Mouse (Mus musculus): ENCODE data around the gene Tnfrsf19.
A peak's percentile ranks its signal among the peaks of the same experiment; 100 is the strongest.

The Tnfrsf19 gene

DNA sequence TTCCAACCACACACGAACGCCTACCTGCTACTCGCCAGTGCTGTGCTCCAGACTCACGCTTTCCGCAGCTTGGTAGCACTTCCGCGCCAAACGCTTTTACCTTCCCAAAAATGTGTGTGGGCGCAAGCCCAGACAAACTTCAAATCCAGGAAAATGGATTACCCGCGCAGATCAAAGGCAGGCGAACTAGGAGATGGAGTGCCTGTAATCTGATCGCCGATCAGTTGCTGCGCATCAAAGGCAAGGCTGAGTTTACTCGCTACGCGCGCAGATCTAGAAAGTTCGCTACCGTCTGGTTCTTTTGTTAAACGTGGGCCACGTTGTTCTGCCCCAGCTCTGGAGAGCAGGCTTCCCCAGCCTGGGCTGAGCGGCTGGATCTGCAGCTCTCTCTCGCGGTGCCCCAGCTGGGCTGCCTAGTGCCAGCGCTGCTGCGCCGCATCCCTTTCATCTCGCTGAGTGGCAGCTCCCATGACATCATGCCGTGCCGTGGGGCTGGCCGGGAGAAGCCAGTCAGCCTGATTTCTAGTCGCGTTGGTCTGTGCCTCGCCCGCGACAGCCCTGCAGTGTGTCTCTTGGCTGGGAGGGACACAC, at the start of gene Tnfrsf19:
Gene Tnfrsf19 (minus strand): TSS at position 400 of the 591 bp plus-strand sequence.
- peak; percentile 4 for DNase-seq (ENCODE audit: extremely low read depth, insufficient read length, low spot score)

DNA sequence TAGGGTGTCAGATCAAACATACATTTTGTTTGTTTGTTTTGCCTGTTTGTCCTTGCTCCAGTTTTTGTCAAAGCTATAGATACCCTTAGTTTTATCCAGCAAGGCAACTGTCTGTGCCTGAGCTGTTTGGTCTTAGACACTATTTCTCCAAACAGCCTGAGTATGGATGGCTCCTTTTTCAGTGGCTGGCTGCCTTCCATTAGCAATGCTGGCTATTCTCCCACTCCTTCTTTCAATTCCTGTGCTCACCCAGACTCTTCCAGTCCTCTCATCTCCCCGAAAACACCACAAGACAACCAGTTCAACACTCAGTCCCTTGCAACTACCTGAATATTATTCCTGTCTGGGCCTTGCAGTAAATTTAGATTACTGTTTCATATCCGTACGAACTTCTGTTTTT, 45.8 kb upstream of the Tnfrsf19 start:
- no peak for DNase-seq (ENCODE audit: extremely low read depth, insufficient read length, low spot score)

DNA sequence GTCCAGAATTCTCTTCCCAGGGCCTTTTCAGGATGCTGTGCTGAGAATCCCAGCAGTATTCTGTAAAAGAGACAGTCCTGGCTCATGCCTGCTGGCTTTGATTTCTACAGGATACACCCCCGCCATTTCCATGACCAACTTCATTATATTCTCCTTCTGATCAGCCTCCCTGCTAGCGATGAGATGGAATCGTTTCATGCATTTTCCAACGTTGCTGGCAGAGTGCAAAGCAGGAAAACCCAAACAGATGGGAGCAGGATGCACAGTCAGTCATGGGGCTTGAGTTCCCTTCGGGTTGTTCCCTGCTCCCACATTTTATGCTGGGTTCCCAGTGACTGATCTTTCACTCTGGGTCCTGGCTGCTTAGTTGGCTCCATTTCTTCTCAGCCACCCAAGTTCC, 44.7 kb upstream of the Tnfrsf19 start:
- no peak for DNase-seq (ENCODE audit: extremely low read depth, insufficient read length, low spot score)

DNA sequence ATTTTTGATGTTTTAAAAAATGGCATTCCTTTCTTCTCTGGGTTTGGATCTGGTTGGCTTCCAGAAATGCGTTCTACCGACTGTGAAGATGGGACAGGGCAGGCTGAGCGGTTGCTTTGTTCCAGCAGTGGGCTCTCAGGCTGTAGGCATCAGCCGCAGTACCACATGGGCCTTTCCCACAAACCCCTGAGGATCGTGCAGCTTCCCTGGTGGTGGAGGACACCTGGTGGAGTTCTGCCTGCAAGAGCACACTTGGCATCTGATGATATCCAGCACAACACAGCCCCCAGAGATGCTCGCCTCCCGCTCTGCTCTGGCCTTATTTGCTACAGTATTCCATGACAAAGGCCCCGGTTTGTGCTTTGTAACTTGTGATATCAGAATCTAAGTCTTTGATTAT, 41.9 kb upstream of the Tnfrsf19 start:
- DNase-seq (ENCODE audit: extremely low read depth, insufficient read length, low spot score) = no peak

DNA sequence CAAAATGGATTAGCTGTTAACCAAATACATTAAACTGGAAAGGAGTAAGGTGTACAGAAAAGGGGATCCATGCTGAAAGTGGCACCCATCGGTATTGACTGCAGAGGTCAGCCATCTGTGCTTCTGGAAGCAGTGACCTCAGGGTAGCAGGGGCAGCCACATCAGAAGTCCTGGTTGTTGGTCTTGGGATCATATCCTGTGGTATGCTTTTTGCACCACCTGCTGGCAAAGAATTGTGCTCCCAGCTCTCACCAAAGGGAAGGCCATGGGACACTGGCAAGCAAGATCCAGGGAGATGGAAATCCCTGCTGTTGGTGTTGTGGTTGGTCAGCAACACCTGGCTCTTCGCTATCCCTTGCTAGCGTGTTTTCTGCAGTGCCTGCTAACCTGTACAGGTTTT, 39.0 kb upstream of the Tnfrsf19 start:
- no peak for DNase-seq (ENCODE audit: extremely low read depth, insufficient read length, low spot score)

DNA sequence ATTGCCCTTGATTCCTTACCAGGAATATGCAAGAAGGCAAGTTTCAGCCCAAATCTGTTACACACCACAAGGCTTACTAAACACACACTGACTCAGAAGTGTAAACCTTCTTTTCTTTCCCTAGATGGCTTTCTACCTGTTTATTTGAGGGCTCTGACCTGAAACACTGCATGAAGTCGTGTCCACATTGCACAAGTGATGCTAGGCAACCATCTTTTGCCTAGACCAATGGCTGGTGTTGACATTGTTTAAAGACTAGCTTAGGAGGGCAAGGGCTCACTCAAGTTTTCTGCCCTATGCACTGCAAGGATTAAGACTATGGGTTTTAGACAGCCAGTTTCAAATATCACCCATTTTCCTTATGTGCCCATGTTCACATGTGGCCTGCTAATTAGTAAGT, 23.3 kb upstream of the Tnfrsf19 start:
- DNase-seq (ENCODE audit: extremely low read depth, insufficient read length, low spot score) = no peak

DNA sequence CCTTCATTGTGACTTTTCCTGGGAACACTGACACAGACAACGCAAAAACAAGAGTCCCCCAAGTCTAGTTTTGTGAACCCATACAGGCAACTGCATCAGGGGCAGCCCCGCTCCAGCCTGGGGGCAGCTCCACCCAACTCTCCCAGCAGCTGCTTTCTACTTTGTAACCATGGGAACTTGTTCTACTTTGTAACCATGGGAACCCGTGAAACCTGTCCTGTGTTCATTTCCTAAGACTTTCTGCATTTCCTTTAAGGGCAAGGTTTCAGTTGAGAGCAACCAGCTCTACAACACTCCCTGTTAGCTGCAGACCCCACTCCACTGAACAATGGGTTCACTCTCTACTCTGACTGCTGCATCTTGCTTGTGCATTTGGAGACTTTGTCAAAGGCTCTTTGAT, 15.4 kb upstream of the Tnfrsf19 start:
- no peak for DNase-seq (ENCODE audit: extremely low read depth, insufficient read length, low spot score)

DNA sequence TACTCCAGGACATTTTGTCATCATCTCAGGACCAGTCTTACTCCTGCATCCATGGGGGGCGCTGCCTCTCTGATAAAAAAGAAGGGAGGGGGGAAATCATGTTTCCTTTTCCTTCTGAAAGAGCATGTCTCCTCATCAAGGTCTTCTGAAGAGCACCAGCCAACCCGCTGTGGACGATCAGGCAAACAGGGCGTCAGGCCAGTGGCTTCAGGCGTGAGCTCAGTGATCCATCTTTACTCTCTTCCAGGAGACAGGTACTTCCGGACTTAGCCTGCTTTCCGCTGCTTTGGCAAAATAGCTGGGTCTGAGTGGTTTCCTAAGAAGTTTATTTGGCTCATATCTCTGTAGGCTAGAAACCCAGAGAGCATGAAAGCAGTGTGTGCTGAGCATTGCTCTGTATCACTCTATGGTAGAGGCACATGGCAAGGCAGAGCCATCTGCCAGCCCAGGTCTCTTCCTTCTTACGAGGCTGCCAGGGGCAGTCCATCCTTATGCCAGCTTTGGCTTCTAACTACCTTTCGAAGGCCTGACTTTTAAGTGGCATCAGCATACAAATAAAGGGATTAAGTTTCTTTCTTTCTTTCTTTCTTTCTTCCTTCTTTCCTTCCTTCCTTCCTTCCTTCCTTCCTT, 13.1 kb upstream of the Tnfrsf19 start:
- no peak for DNase-seq (ENCODE audit: extremely low read depth, insufficient read length, low spot score)

DNA sequence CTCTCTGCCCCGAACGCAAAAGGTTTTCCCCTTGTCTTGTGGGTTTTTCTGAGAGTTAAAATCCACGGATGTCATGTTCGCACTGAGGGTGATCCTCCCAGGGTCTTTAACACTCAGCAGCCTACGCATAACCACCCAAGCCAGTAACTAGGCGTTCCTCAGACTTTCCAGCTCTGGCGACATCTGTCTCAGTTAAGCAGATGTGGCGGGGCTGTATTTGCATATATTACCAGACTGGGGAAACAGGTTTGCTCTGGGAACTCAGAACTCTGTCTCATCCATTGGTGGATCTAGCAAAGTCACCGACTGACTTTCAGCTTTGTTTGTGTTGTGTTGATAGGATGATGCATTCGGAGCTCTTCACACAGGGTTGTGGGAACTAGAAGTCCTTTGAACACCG, 10.7 kb upstream of the Tnfrsf19 start:
- DNase-seq (ENCODE audit: extremely low read depth, insufficient read length, low spot score) = no peak

DNA sequence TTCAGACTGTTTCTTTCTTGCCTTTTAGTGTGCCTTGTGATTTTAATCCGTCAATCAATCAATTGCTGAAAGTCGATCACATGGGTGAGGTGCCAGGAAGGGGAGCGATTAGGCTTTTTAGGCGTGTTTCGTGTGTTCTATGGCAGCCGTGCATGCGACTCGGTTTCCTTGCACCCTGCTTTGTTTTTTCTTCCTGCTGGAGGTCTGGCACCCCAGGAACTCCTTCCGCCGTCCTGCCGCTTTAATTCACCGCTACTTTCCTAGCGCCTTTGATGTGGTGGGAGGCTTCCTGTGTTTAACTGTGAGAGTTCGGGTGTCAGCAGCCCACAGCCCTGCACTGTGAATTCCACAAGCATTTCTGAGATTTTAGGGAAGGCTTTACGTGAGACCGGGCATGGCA, 10.2 kb upstream of the Tnfrsf19 start:
- DNase-seq (ENCODE audit: extremely low read depth, insufficient read length, low spot score) = no peak

DNA sequence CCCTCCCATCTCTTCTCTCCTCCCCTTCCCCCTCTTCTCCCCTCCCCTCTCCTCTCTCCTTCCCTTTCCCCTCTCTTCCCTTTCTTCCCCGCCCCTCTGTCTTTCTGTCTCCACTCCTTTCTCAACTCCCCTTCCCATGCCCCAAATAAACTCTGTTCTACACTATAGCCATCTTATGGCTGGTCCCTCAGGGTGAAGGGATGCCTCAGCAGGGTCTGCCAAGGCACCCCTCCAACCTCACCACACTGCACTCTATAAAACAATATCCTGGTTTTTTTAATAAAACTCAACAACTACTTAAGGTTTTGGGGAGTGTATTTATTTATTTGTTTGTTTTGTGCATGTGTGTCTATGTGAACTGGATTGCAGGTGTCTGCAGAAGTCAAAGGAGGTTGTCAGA, 9.6 kb upstream of the Tnfrsf19 start:
- DNase-seq (ENCODE audit: extremely low read depth, insufficient read length, low spot score) = no peak

DNA sequence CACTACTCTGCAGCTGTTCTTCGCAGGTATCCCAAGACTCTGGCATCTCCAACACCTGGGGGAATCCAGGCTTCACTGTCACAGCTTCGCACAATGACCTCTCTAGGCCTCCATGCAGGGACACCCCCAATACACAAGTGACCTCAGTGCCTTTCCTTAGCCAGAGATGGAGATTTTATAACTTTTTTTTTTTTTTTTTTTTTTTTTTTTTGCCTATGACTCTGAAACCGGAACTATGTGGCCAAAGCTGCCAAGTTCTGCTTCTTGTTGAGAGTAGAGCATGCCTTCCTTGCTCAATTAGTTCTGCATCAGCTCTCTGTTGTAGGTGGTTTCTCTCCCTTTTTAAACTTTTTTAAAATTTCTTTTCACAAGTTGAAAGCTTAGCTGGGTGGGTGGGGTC, 5.9 kb upstream of the Tnfrsf19 start:
- no peak for DNase-seq (ENCODE audit: extremely low read depth, insufficient read length, low spot score)

DNA sequence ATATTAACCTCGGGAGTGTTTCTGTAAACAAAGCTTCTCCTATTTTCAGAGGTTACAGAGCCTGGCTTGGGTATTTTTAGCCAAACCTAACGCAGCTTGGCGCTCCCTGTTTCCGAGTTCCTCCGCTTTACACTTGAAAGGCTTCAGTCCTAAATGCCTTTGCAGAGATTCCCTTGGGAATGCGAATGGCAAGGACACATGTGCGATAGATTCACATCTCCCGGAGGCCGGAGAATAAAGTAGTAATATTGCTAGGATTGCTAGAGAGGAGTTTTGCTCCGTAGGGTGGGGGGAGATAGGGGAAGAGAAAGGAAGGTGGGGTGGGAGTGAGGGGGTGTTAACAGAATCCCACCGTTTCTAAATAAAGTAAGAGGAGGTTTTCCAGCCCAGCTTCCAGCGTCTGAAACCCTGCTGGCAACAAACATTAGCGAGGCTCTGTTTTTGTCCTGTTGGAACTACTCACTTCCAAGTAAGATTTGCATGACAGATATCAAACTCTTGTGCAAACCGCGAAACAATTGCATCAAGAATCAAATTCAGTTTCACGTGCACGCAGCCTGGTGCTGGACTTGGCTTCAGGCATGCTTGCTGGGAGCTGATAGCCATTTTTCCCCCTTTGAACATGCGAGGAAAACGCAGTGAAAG, 722 bp downstream of the Tnfrsf19 start:
- DNase-seq (ENCODE audit: extremely low read depth, insufficient read length, low spot score) = no peak

DNA sequence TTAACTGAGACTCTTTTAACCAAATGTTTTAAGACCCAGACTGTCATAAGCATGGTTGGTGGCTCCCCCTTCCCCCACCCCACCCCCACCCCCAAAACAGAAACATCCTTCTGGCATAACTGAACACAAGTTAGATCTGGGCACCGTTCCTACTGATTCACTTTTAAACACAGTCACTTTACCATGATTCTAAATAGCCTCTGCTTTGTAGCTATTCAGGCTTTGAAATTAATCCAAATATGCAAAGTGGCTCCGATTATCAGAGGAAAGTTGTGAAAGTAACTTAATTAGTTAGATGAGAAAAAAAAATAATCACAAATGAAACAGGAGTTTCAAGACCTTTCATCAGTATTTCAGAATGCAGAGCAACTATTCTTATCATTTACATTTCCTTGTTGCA, 2.0 kb downstream of the Tnfrsf19 start:
- DNase-seq (ENCODE audit: extremely low read depth, insufficient read length, low spot score) = no peak

DNA sequence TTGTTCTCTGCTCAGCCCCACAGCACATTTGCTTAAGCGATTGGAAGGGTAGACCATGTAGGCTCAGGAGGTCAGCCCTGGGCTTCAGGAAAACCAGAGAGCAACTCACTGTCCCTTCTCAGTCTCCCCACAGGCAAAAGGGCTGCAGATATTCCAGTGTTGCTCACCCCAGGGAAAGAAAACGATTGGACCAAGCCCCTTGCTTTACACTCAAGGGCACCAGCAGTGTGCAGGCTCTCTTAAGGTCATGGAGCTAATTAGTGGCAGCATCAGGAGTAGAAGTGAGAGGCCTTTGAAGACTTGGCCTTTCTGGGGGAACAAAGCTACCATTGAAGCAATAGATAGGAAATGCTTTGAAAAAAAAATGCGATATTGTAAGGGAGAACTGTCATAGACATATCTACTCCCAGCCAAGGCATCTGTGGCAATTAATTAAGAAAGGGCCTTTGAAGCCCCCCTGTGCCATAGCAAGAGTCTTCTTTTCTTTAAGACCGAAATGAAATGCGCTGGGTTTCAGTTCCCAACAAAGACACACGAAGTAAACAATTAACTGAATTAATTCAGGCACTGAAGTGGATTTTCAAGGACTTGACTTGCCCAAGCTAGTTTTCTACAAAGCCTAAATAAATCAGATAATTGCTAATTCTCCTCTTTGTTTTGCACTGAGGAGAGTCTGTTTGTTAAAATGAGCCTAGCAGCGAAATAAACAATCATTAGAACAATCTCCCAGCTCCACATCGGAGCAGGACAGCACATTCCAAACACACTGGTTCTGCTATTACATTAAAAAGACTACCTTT, 2.6 kb downstream of the Tnfrsf19 start:
- DNase-seq (ENCODE audit: extremely low read depth, insufficient read length, low spot score) = no peak

DNA sequence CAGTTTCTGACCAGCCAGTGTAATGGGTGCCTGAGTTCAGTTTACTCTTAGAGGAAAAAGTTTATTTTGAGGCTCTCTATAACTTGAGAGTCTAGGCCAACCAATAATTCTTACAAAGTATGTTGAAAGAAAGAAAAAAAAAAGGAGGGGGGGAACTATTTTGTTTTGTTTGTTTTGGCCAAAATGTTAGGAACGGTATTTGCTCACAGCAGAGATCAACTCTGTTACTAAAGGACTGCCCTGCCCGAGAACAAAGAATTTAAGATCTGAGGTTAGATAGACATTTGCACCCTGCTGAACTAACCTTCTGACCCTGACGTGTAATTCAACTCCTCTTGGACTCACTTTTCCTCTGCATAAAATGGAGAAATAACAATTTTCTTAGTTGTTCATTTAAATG, 4.0 kb downstream of the Tnfrsf19 start:
- no peak for DNase-seq (ENCODE audit: extremely low read depth, insufficient read length, low spot score)

DNA sequence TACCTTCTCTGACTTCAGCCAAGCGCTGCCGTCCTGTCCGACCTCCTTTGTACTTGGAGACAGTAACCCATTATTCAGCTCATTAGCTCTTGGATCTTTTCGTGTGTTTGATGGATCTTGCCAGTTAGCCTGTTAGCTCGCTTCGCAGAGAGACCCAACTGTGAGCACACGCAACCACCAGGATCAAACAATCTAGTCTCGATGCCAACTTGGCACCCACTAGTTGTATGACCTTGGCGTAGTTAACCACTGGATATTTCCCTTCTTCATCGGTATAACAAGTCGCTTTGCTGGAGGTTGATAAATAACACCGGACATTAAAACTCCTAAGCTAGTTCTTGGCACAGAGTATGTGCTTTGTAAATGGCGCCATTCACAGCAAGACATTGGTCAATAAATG, 6.1 kb downstream of the Tnfrsf19 start:
- DNase-seq (ENCODE audit: extremely low read depth, insufficient read length, low spot score) = no peak

DNA sequence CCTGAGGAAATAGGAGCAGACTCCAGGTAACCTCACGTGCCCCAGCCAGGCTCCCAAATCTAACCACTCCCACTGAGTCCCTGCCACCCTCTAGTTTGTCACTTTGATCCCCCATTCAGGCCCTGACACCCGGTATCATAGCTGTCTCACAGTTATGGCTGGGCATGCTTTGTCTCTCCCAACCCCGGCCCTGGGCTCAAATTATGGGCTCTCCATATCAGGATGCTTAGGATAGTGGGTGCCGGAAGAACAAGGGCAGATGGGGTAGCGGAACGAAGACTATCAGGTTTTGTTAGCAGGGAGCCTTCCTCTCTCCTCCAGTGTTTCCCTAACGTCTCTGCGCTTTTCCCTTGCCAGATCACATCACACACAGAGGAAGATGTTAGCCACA, 8.2 kb downstream of the Tnfrsf19 start:
- DNase-seq (ENCODE audit: extremely low read depth, insufficient read length, low spot score) = no peak

DNA sequence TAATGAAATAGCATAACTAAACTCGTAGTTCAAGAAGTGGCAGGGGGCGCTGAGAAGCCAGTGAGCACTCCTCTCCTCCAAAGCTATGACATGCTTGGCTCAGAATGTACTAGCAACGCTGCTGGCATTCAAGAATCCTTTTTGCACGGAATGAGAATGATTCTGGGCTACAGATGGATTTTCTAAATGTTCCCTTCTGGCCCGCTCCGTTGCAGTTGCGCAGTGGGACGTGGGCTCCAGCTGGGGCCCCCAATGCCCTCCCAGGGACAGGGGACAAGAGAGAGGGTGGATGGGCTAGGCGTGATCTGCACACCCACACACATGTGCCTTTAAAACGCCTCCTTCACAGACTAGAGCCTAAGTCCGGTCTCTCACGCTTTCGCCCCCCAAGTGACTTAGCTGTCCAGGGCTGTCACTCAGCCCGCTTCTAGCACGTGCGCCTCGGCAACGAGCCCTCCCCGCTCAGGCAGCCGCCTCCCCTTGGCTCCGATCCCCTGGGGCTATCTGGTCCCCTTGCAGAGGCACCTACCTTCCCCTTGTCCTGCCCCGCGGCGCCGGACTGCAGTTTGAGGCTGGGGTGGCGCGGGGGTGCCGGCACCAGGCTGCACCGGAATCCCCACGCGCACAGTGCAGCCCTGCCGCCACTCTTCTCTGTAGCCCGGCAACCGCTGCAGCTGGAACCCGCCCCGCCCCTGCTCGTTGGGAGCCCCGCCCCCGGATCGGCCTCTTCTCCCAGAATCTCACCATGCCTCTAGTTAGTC, 8.8 kb downstream of the Tnfrsf19 start:
- peak; percentile 6 for DNase-seq (ENCODE audit: extremely low read depth, insufficient read length, low spot score)

DNA sequence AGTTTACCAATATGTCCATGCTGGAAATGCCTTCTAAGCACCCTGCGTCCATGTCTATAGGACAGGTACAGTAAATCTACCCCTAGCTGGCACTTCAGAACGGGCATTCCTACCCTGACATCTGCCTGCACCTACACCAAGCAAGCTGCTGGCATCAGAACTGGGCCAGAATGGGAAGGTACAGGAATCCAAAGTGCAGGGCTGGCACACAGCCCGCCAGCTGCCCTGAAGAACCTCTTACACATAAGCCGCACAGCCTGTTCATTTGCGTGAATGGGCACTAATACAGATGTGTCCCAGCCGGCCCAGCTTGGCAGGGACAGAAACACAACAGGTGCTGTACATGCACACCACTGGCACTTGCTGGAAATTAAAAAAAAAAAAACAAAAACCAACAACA, 15.9 kb downstream of the Tnfrsf19 start:
- no peak for DNase-seq (ENCODE audit: extremely low read depth, insufficient read length, low spot score)

DNA sequence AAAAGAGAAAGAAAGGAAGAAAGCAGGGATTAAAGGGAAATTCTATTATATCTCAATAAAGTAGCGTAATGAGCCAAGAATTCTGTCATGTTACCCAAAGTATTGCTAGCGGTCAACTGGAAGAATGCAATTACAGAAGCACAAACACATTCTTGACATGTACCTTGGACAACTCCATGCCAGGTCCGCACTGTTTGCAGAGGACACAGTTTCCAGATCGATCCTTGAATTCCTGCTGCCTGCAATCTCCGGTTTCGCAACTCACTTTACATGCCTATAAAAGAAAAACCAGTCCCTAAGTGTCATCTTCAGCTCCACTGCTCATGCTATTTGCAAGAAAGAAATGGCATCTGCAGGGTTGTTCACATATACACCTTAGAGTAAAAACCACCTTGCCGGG, 22.3 kb downstream of the Tnfrsf19 start:
- DNase-seq (ENCODE audit: extremely low read depth, insufficient read length, low spot score) = no peak

All from 3134 (cell line).